Mouse (Mus musculus): ENCODE data around the gene Gpatch11.
"Not testable (repeated sequence)": the region's sequence is repeated elsewhere in the genome, so short reads cannot be mapped to it uniquely, and the experiment has no call there.

DNA sequence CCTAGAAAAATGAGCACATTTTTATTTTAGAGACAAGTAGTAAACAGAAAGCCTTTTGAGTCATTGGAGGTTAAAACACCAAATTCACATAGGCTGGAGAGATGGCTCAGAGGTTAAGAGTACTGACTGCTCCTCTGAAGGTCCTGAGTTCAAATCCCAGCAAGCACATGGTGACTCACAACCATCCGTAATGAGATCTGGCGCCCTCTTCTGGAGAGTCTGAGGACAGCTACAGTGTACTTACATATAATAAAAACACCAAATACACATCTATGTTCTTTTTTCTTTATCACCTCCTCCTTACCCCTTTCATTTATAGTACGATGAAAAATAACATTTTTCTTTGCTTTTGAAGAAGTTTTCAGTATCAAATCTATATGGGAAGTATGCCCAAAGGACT lies 47.1 kb upstream of the Gpatch11 start:
- not testable (repeated sequence) for TF ChIP-seq POLR2A (IDR thresholded peaks at IDR 0.05; ENCODE audit: low read depth, low read length); CTCF (IDR thresholded peaks at IDR 0.05; ENCODE audit: extremely low read depth, insufficient read depth, insufficient read length, insufficient replicate concordance)

All from spleen, adult 2 months (tissue).